Mouse (Mus musculus) forebrain, embryonic 11.5 days (tissue): ENCODE data around the gene Nfic. TPM values are rescaled to one million over a fixed set of nuclear protein-coding genes. Genes with fewer than 3 reads are reported as not detected.

Experiments used
- ATAC-seq: fragments of 200-750 bp; cut with Nextera tagmentation; replicated peaks from 2 replicates; pipeline ENCODE4 v1.8.0; 2017; ENCODE audit warnings: moderate TSS enrichment; ENCODE audit not compliant: low FRiP score
- DNase-seq: peaks from one replicate; pipeline ENCODE4 v3.0.0-alpha.2; 2017; ENCODE audit warnings: low spot score
- H3K27ac ChIP-seq: fragments of 300-500 bp; sonication (generic); 2 replicates; pipeline ENCODE4 v1.5.1; 2014; ENCODE audit warnings: low read depth, low read length
- H3K27me3 ChIP-seq: fragments of 300-500 bp; sonication (generic); 2 replicates; pipeline ENCODE4 v1.6.1; 2014; ENCODE audit warnings: mild to moderate bottlenecking, low read length, mixed read lengths; ENCODE audit not compliant: control insufficient read depth, insufficient read depth
- H3K36me3 ChIP-seq: fragments of 300-500 bp; sonication (generic); 2 replicates; pipeline ENCODE4 v1.6.1; 2014; ENCODE audit warnings: mild to moderate bottlenecking, low read length, moderate library complexity, mixed read lengths; ENCODE audit not compliant: control insufficient read depth, insufficient read depth
- H3K4me1 ChIP-seq: fragments of 300-500 bp; sonication (generic); replicated peaks from 2 replicates; pipeline ENCODE4 v1.6.1; 2014; ENCODE audit warnings: low read length, mixed read lengths; ENCODE audit not compliant: control insufficient read depth, insufficient read depth
- H3K4me2 ChIP-seq: fragments of 300-500 bp; sonication (generic); 2 replicates; pipeline ENCODE4 v1.6.1; 2014; ENCODE audit warnings: low read depth, mild to moderate bottlenecking, low read length, moderate library complexity, mixed read lengths; ENCODE audit not compliant: severe bottlenecking
- H3K4me3 ChIP-seq: fragments of 300-500 bp; sonication (generic); 2 replicates; pipeline ENCODE4 v1.5.1; 2014; ENCODE audit warnings: low read depth, low read length
- H3K9ac ChIP-seq: fragments of 300-500 bp; sonication (generic); 2 replicates; pipeline ENCODE4 v1.6.1; 2014; ENCODE audit warnings: low read length
- H3K9me3 ChIP-seq: fragments of 300-500 bp; sonication (generic); 2 replicates; pipeline ENCODE4 v1.6.1; 2016; ENCODE audit warnings: low read length, mixed read lengths; ENCODE audit not compliant: control insufficient read depth
- WGBS: fragments of 180-500 bp; shearing (Covaris S2); extraction: QIAGEN DNeasy Blood & Tissue Kit; methylation state at CpG from one replicate; pipeline ENCODE4 v1.1.7; 2014; 5-methylcytosine and 5-hydroxymethylcytosine counted together
- polyA plus RNA-seq: library from polyadenylated mRNA; unstranded; fragments of >200 nt; fragmentation: Nextera tagmentation; extraction: Ambion mirVana; gene quantifications from 2 replicates; pipeline ENCODE4 v1.2.1, GENCODE M21; 2014

The Nfic gene
- polyA plus RNA-seq, 1 experiment from 2014 or later: 10.8 TPM

- Histone ChIP-seq H3K9ac (peak overlapping the region; percentile 47), H3K4me2 (peak overlapping the region; percentile 53), H3K36me3 (peaks cover 17% of the 10 kb centered on the region), H3K9me3 (no peaks in the 10 kb centered on the region), H3K4me3 (peak overlapping the region; percentile 24), H3K27ac (no peak overlapping the region), H3K27me3 (peaks cover 19% of the 10 kb centered on the region), H3K4me1 (peaks cover 36% of the 10 kb centered on the region)
- ATAC-seq (0 out of 2 replicates have a peak, but pooled peaks have one; percentile 3), DNase-seq (no peak)
- WGBS: 8% methylated on average over 54 of the region's 54 CpGs
Observed at GRCm38 (mm10) chr10:81363436-81364346, 91.7 kb downstream of the Nfic start.

GRCm38 (mm10) chr10:81362336-81362949 lies 93.0 kb downstream of the Nfic start:
- Histone ChIP-seq H3K27me3 (peaks cover 19% of the 10 kb centered on the region), H3K36me3 (peaks cover 5% of the 10 kb centered on the region; the same call in 1 of the 2 replicates), H3K4me1 (peaks cover 36% of the 10 kb centered on the region), H3K27ac (no peak overlapping the region), H3K9ac (no peak overlapping the region), H3K9me3 (no peaks in the 10 kb centered on the region), H3K4me2 (no peak overlapping the region), H3K4me3 (no peak overlapping the region)
- DNase-seq (no peak), ATAC-seq (no peak)
- 73% methylated on average over 12 of the region's 12 CpGs for WGBS

- Histone ChIP-seq H3K27ac (no peak overlapping the region), H3K36me3 (no peaks in the 10 kb centered on the region), H3K9me3 (no peaks in the 10 kb centered on the region), H3K4me1 (peaks cover 30% of the 10 kb centered on the region), H3K4me3 (no peak overlapping the region), H3K9ac (no peak overlapping the region), H3K27me3 (peaks cover 24% of the 10 kb centered on the region), H3K4me2 (no peak overlapping the region)
- DNase-seq: no peak
- no peak for ATAC-seq
- 71% methylated on average over 8 of the region's 8 CpGs for WGBS
Observed at GRCm38 (mm10) chr10:81360721-81361120, 94.7 kb downstream of the Nfic start.

GRCm38 (mm10) chr10:81358841-81359240 lies 96.6 kb downstream of the Nfic start:
- no peaks in the 10 kb centered on the region for H3K9me3 ChIP-seq
- H3K27ac ChIP-seq: no peak overlapping the region
- H3K4me1 ChIP-seq: peaks cover 14% of the 10 kb centered on the region; the same call in 1 of the 2 replicates
- H3K4me3 ChIP-seq: no peak overlapping the region
- H3K4me2 ChIP-seq: no peak overlapping the region
- H3K9ac ChIP-seq: no peak overlapping the region
- ATAC-seq: no peak
- H3K36me3 ChIP-seq: no peaks in the 10 kb centered on the region
- WGBS: 55% methylated on average over 1 of the region's 1 CpGs
- H3K27me3 ChIP-seq: peaks cover 15% of the 10 kb centered on the region
- no peak for DNase-seq

GRCm38 (mm10) chr10:81358209-81358608 lies 97.2 kb downstream of the Nfic start:
- Histone ChIP-seq H3K27ac (no peak overlapping the region), H3K4me3 (peak overlapping the region; percentile 64), H3K27me3 (peaks cover 10% of the 10 kb centered on the region; the same call in 1 of the 2 replicates), H3K9ac (peak overlapping the region; percentile 64), H3K4me2 (peak overlapping the region; percentile 99), H3K36me3 (no peaks in the 10 kb centered on the region), H3K9me3 (no peaks in the 10 kb centered on the region), H3K4me1 (peaks cover 8% of the 10 kb centered on the region; the same call in 1 of the 2 replicates)
- 36% methylated on average over 4 of the region's 4 CpGs for WGBS
- DNase-seq: no peak
- ATAC-seq: no peak; the same call in 1 of the 2 replicates

GRCm38 (mm10) chr10:81356991-81357844 lies 98.2 kb downstream of the Nfic start, which contains the start of gene Mfsd12:
TSS of gene Mfsd12 (plus strand) at chr10:81357491.
- Histone ChIP-seq H3K36me3 (no peaks in the 10 kb centered on the region), H3K27me3 (peaks cover 5% of the 10 kb centered on the region; the same call in 1 of the 2 replicates), H3K27ac (no peak within 1 kb of the TSS), H3K4me1 (peaks cover 7% of the 10 kb centered on the region; the same call in 1 of the 2 replicates), H3K9ac (peak within 1 kb of the TSS; percentile 64), H3K4me2 (peak within 1 kb of the TSS; percentile 99), H3K9me3 (no peaks in the 10 kb centered on the region), H3K4me3 (peak within 1 kb of the TSS; percentile 64)
- ATAC-seq (peak; percentile 92), DNase-seq (peak; percentile 93)
- WGBS: 2% methylated on average over 78 of the region's 79 CpGs

GRCm38 (mm10) chr10:81356352-81356990 lies 99.0 kb downstream of the Nfic start:
- ATAC-seq (no peak), DNase-seq (no peak)
- Histone ChIP-seq H3K4me3 (no peak overlapping the region; the same call in 1 of the 2 replicates), H3K9ac (no peak overlapping the region), H3K4me1 (peaks cover 7% of the 10 kb centered on the region; the same call in 1 of the 2 replicates), H3K4me2 (peak overlapping the region; percentile 99; the same call in 1 of the 2 replicates), H3K27ac (no peak overlapping the region), H3K36me3 (no peaks in the 10 kb centered on the region), H3K9me3 (no peaks in the 10 kb centered on the region), H3K27me3 (peaks cover 5% of the 10 kb centered on the region; the same call in 1 of the 2 replicates)
- 60% methylated on average over 12 of the region's 12 CpGs for WGBS
